Mouse (Mus musculus) CH12.LX (cell line): ENCODE results near the gene Per1.
A peak's percentile ranks its signal among the peaks of the same experiment; 100 is the strongest.

ENCODE experiments used
- CTCF ChIP-seq, 2 experiments: IDR thresholded peaks in 1 of 2; conservative IDR thresholded peaks in 1 of 2; 2 replicates each; pipeline ENCODE4 v1.5.1; 2011 to 2012; ENCODE audit warnings: low read depth in 2 of 2, low read length in 2 of 2, improper control_type of control experiment in 1 of 2, inconsistent platforms in 1 of 2, mild to moderate bottlenecking in 1 of 2, moderate library complexity in 1 of 2
- E2F4 ChIP-seq: IDR thresholded peaks from 2 replicates; pipeline ENCODE4 v1.6.1; 2011; ENCODE audit warnings: low read depth, low read length, improper control_type of control experiment; ENCODE audit not compliant: insufficient replicate concordance
- POLR2A ChIP-seq: IDR thresholded peaks from 2 replicates; pipeline ENCODE4 v1.6.1; 2011; ENCODE audit warnings: low read depth, mild to moderate bottlenecking, improper control_type of control experiment, low read length
- ZKSCAN1 ChIP-seq: IDR thresholded peaks from 2 replicates; pipeline ENCODE4 v1.6.1; 2012; ENCODE audit warnings: low read depth, inconsistent platforms, low read length, improper control_type of control experiment, borderline replicate concordance

GRCm38 (mm10) chr11:69094697-69095429, at the start of gene Per1:
- TF ChIP-seq CTCF (conservative IDR thresholded peaks at IDR 0.05 in 1 of 2, IDR thresholded peaks at IDR 0.05 in 1 of 2; ENCODE audit: low read depth in 2 of 2, low read length in 2 of 2) (no peak), POLR2A (peak; percentile 48; the same call in 1 of the 2 replicates), ZKSCAN1 (no peak), E2F4 (peak; percentile 2; the same call in 1 of the 2 replicates)
